Mouse (Mus musculus) bone marrow, adult 2 months (tissue): ENCODE data around the gene Fyb. TPM values are rescaled to one million over a fixed set of nuclear protein-coding genes. Genes with fewer than 3 reads are reported as not detected.

Experiments
- H3K27ac ChIP-seq: fragments of 200-500 bp; 2 replicates; pipeline ENCODE4 v1.5.1; 2012; ENCODE audit warnings: low read depth, mild to moderate bottlenecking, control low read depth, inconsistent platforms, low read length; ENCODE audit not compliant: control insufficient read depth, poor library complexity, insufficient read depth
- H3K4me1 ChIP-seq: fragments of 200-500 bp; 2 replicates; pipeline ENCODE4 v1.6.1; 2011; ENCODE audit warnings: low read length; ENCODE audit not compliant: control insufficient read depth, insufficient read depth
- H3K4me3 ChIP-seq: fragments of 200-500 bp; replicated peaks from 2 replicates; pipeline ENCODE3; 2011; ENCODE audit warnings: mild to moderate bottlenecking, low read depth, low read length, control low read depth; ENCODE audit not compliant: control insufficient read depth
- CTCF ChIP-seq: fragments of 200-500 bp; IDR thresholded peaks from 2 replicates; pipeline ENCODE4 v1.5.1; 2011; ENCODE audit warnings: low read length, control low read depth; ENCODE audit not compliant: control insufficient read depth, insufficient read depth
- POLR2A ChIP-seq: fragments of 200-500 bp; IDR thresholded peaks from 2 replicates; pipeline ENCODE4 v1.6.1; 2011; ENCODE audit warnings: low read depth, mild to moderate bottlenecking, control low read depth, low read length, borderline replicate concordance; ENCODE audit not compliant: control insufficient read depth
- WGBS: fragments of 180-500 bp; shearing (Covaris S2); methylation state at CpG from one replicate; pipeline ENCODE4 v1.1.7; 2018; 5-methylcytosine and 5-hydroxymethylcytosine counted together
- polyA plus RNA-seq: library from polyadenylated mRNA; stranded (reverse); fragments of >200 nt; gene quantifications from 2 replicates; pipeline ENCODE4 v1.2.4, GENCODE M21; 2011; ENCODE audit warnings: low replicate concordance; ENCODE audit not compliant: missing spikeins, insufficient read depth, insufficient read length

Gene Fyb
- polyA plus RNA-seq, 1 experiment = 126 TPM

GRCm38 (mm10) chr15:6661951-6662350 is 139.3 kb downstream of the Fyb start:
- Histone ChIP-seq H3K4me3 (no peak overlapping the region), H3K27ac (no peak overlapping the region), H3K4me1 (no peaks in the 10 kb centered on the region)
- TF ChIP-seq POLR2A = no peak
- TF ChIP-seq CTCF = no peak
- WGBS = 84% methylated on average over 3 of the region's 3 CpGs

- H3K4me3 ChIP-seq = no peak overlapping the region
- H3K4me1 ChIP-seq = no peaks in the 10 kb centered on the region
- 79% methylated on average over 7 of the region's 7 CpGs for WGBS
- H3K27ac ChIP-seq = no peak overlapping the region
- no peak for TF ChIP-seq POLR2A
- TF ChIP-seq CTCF = no peak
Measured at GRCm38 (mm10) chr15:6663991-6664390, 141.3 kb downstream of the Fyb start.

- no peaks in the 10 kb centered on the region for H3K4me1 ChIP-seq
- H3K27ac ChIP-seq = no peak overlapping the region
- TF ChIP-seq POLR2A (no peak), CTCF (no peak)
- 66% methylated on average over 5 of the region's 5 CpGs for WGBS
- no peak overlapping the region for H3K4me3 ChIP-seq
Measured at GRCm38 (mm10) chr15:6666072-6666471, 143.4 kb downstream of the Fyb start.

- H3K27ac ChIP-seq = no peak overlapping the region
- TF ChIP-seq CTCF (no peak), POLR2A (no peak)
- no peak overlapping the region for H3K4me3 ChIP-seq
- whole genome bisulfite sequencing = 63% methylated on average over 14 of the region's 14 CpGs
- H3K4me1 ChIP-seq = no peaks in the 10 kb centered on the region
Measured at GRCm38 (mm10) chr15:6668793-6669437, 146.3 kb downstream of the Fyb start.

GRCm38 (mm10) chr15:6678479-6678878 is 155.8 kb downstream of the Fyb start:
- Histone ChIP-seq H3K4me3 (no peak overlapping the region), H3K27ac (no peak overlapping the region), H3K4me1 (no peaks in the 10 kb centered on the region)
- TF ChIP-seq CTCF (no peak), POLR2A (no peak)
- 94% methylated on average over 2 of the region's 2 CpGs for WGBS

GRCm38 (mm10) chr15:6702164-6702563 is 179.5 kb downstream of the Fyb start:
- no peak overlapping the region for H3K27ac ChIP-seq
- 33% methylated on average over 2 of the region's 2 CpGs for WGBS
- no peak for TF ChIP-seq POLR2A
- TF ChIP-seq CTCF = peak; percentile 64
- no peaks in the 10 kb centered on the region for H3K4me1 ChIP-seq
- H3K4me3 ChIP-seq = no peak overlapping the region

GRCm38 (mm10) chr15:6705351-6705901 is 182.8 kb downstream of the Fyb start:
- no peak overlapping the region for H3K27ac ChIP-seq
- H3K4me1 ChIP-seq = no peaks in the 10 kb centered on the region; the same call in 1 of the 2 replicates
- 1% methylated on average over 7 of the region's 7 CpGs for WGBS

GRCm38 (mm10) chr15:6707551-6707935 is 184.9 kb downstream of the Fyb start:
- Histone ChIP-seq H3K27ac (peak overlapping the region; percentile 80), H3K4me1 (no peaks in the 10 kb centered on the region; the same call in 1 of the 2 replicates), H3K4me3 (peak overlapping the region; percentile 90)
- under 1% methylated on average over 43 of the region's 43 CpGs for WGBS
- TF ChIP-seq CTCF (no peak), POLR2A (no peak)

More at GRCm38 (mm10) chr15:6705351-6705901, 182.8 kb downstream of the Fyb start:
- peak overlapping the region; percentile 56 for H3K4me3 ChIP-seq
- no peak for TF ChIP-seq CTCF
- no peak for TF ChIP-seq POLR2A
